Mouse (Mus musculus) forebrain, embryonic 12.5 days (tissue): ENCODE data around the gene Best3. TPM values are rescaled to one million over a fixed set of nuclear protein-coding genes. Genes with fewer than 3 reads are reported as not detected.

Experiments used
- ATAC-seq: fragments of 200-750 bp; cut with Nextera tagmentation; 2 replicates; pipeline ENCODE4 v1.8.0; 2017; ENCODE audit warnings: moderate TSS enrichment; ENCODE audit not compliant: low FRiP score
- H3K27ac ChIP-seq: fragments of 300-500 bp; sonication (generic); 2 replicates; pipeline ENCODE4 v1.5.1; 2016; ENCODE audit warnings: mild to moderate bottlenecking
- H3K27me3 ChIP-seq: fragments of 300-500 bp; sonication (generic); 2 replicates; pipeline ENCODE4 v1.6.1; 2016; ENCODE audit warnings: mild to moderate bottlenecking
- H3K36me3 ChIP-seq: fragments of 300-500 bp; sonication (generic); replicated peaks from 2 replicates; pipeline ENCODE4 v1.6.1; 2016; ENCODE audit warnings: mild to moderate bottlenecking
- H3K4me1 ChIP-seq: fragments of 300-500 bp; sonication (generic); 2 replicates; pipeline ENCODE4 v1.6.1; 2016
- H3K4me2 ChIP-seq: fragments of 300-500 bp; sonication (generic); 2 replicates; pipeline ENCODE4 v1.6.1; 2016; ENCODE audit warnings: mild to moderate bottlenecking, moderate library complexity
- H3K4me3 ChIP-seq: fragments of 300-500 bp; sonication (generic); replicated peaks from 2 replicates; pipeline ENCODE4 v1.5.1; 2016; ENCODE audit warnings: mild to moderate bottlenecking
- H3K9ac ChIP-seq: fragments of 300-500 bp; sonication (generic); 2 replicates; pipeline ENCODE4 v1.6.1; 2016; ENCODE audit warnings: mild to moderate bottlenecking
- H3K9me3 ChIP-seq: fragments of 300-500 bp; sonication (generic); 2 replicates; pipeline ENCODE4 v1.6.1; 2016
- WGBS: fragments of 180-500 bp; shearing (Covaris S2); methylation state at CpG from one replicate; pipeline ENCODE4 v1.1.7; 2016; 5-methylcytosine and 5-hydroxymethylcytosine counted together
- polyA plus RNA-seq: library from polyadenylated mRNA; unstranded; fragments of >200 nt; fragmentation: Nextera tagmentation; extraction: Ambion mirVana; gene quantifications from 2 replicates; pipeline ENCODE4 v1.2.1, GENCODE M21; 2016

Gene Best3
- polyA plus RNA-seq, 1 experiment from 2014 or later, result 0.09 TPM

GRCm38 (mm10) chr10:116984836-116985235 is 1.3 kb upstream of the Best3 start:
- H3K27ac ChIP-seq, result no peak overlapping the region
- H3K36me3 ChIP-seq, result no peaks in the 10 kb centered on the region
- peaks cover 25% of the 10 kb centered on the region for H3K4me1 ChIP-seq
- H3K27me3 ChIP-seq, result no peaks in the 10 kb centered on the region
- H3K4me3 ChIP-seq, result no peak overlapping the region
- H3K9ac ChIP-seq, result no peak overlapping the region
- WGBS, result 62% methylated on average over 12 of the region's 12 CpGs
- H3K9me3 ChIP-seq, result no peaks in the 10 kb centered on the region
- no peak for ATAC-seq
- no peak overlapping the region for H3K4me2 ChIP-seq

GRCm38 (mm10) chr10:116993971-116994370 is 7.9 kb downstream of the Best3 start:
- Histone ChIP-seq H3K9ac (no peak overlapping the region), H3K27me3 (peaks cover 3% of the 10 kb centered on the region; the same call in 1 of the 2 replicates), H3K9me3 (no peaks in the 10 kb centered on the region), H3K4me2 (no peak overlapping the region), H3K27ac (no peak overlapping the region), H3K36me3 (no peaks in the 10 kb centered on the region), H3K4me1 (no peaks in the 10 kb centered on the region), H3K4me3 (no peak overlapping the region)
- no peak for ATAC-seq
- WGBS, result 90% methylated on average over 8 of the region's 8 CpGs

- Histone ChIP-seq H3K9ac (no peak overlapping the region), H3K4me1 (no peaks in the 10 kb centered on the region), H3K36me3 (no peaks in the 10 kb centered on the region), H3K9me3 (no peaks in the 10 kb centered on the region), H3K27me3 (peaks cover 3% of the 10 kb centered on the region; the same call in 1 of the 2 replicates), H3K4me3 (no peak overlapping the region), H3K4me2 (no peak overlapping the region), H3K27ac (no peak overlapping the region)
- 89% methylated on average over 5 of the region's 5 CpGs for WGBS
- no peak for ATAC-seq
Measured at GRCm38 (mm10) chr10:116995162-116995561, 9.0 kb downstream of the Best3 start.

GRCm38 (mm10) chr10:116995584-116996235 is 9.6 kb downstream of the Best3 start:
- H3K36me3 ChIP-seq, result no peaks in the 10 kb centered on the region
- ATAC-seq, result no peak
- 66% methylated on average over 6 of the region's 6 CpGs for WGBS
- no peak overlapping the region for H3K4me2 ChIP-seq
- no peaks in the 10 kb centered on the region for H3K9me3 ChIP-seq
- H3K27ac ChIP-seq, result no peak overlapping the region
- no peak overlapping the region for H3K9ac ChIP-seq
- no peak overlapping the region for H3K4me3 ChIP-seq
- H3K27me3 ChIP-seq, result peaks cover 3% of the 10 kb centered on the region; the same call in 1 of the 2 replicates
- no peaks in the 10 kb centered on the region for H3K4me1 ChIP-seq

- no peak overlapping the region for H3K4me3 ChIP-seq
- H3K9ac ChIP-seq, result no peak overlapping the region
- 76% methylated on average over 6 of the region's 6 CpGs for WGBS
- no peak overlapping the region for H3K4me2 ChIP-seq
- no peaks in the 10 kb centered on the region for H3K36me3 ChIP-seq
- H3K27me3 ChIP-seq, result peaks cover 3% of the 10 kb centered on the region; the same call in 1 of the 2 replicates
- no peaks in the 10 kb centered on the region for H3K4me1 ChIP-seq
- H3K9me3 ChIP-seq, result no peaks in the 10 kb centered on the region
- no peak for ATAC-seq
- no peak overlapping the region for H3K27ac ChIP-seq
Measured at GRCm38 (mm10) chr10:116996236-116996600, 10.1 kb downstream of the Best3 start.

GRCm38 (mm10) chr10:116998716-116999455 is 12.8 kb downstream of the Best3 start:
- no peak overlapping the region for H3K4me2 ChIP-seq
- H3K36me3 ChIP-seq, result no peaks in the 10 kb centered on the region
- no peak for ATAC-seq
- no peak overlapping the region for H3K27ac ChIP-seq
- H3K4me3 ChIP-seq, result no peak overlapping the region
- WGBS, result 88% methylated on average over 17 of the region's 17 CpGs
- H3K9me3 ChIP-seq, result no peaks in the 10 kb centered on the region
- H3K9ac ChIP-seq, result no peak overlapping the region
- no peaks in the 10 kb centered on the region for H3K4me1 ChIP-seq
- no peaks in the 10 kb centered on the region for H3K27me3 ChIP-seq

GRCm38 (mm10) chr10:117000975-117001374 is 14.9 kb downstream of the Best3 start:
- Histone ChIP-seq H3K27me3 (no peaks in the 10 kb centered on the region), H3K9me3 (no peaks in the 10 kb centered on the region), H3K4me3 (no peak overlapping the region), H3K4me2 (no peak overlapping the region), H3K9ac (no peak overlapping the region), H3K27ac (no peak overlapping the region), H3K36me3 (no peaks in the 10 kb centered on the region), H3K4me1 (no peaks in the 10 kb centered on the region)
- ATAC-seq, result no peak
- WGBS, result 71% methylated on average over 12 of the region's 12 CpGs

GRCm38 (mm10) chr10:117004695-117005094 is 18.6 kb downstream of the Best3 start:
- Histone ChIP-seq H3K27me3 (no peaks in the 10 kb centered on the region), H3K27ac (no peak overlapping the region), H3K9ac (no peak overlapping the region), H3K4me3 (no peak overlapping the region), H3K9me3 (no peaks in the 10 kb centered on the region), H3K4me1 (no peaks in the 10 kb centered on the region), H3K36me3 (no peaks in the 10 kb centered on the region), H3K4me2 (no peak overlapping the region)
- no peak for ATAC-seq
- WGBS, result 78% methylated on average over 5 of the region's 5 CpGs

GRCm38 (mm10) chr10:117005707-117006464 is 19.8 kb downstream of the Best3 start:
- Histone ChIP-seq H3K27me3 (no peaks in the 10 kb centered on the region), H3K9me3 (no peaks in the 10 kb centered on the region), H3K9ac (no peak overlapping the region), H3K4me3 (no peak overlapping the region), H3K4me1 (no peaks in the 10 kb centered on the region), H3K36me3 (no peaks in the 10 kb centered on the region), H3K4me2 (no peak overlapping the region), H3K27ac (no peak overlapping the region)
- WGBS, result 83% methylated on average over 12 of the region's 12 CpGs
- ATAC-seq, result no peak

- H3K27ac ChIP-seq, result no peak overlapping the region
- no peaks in the 10 kb centered on the region for H3K9me3 ChIP-seq
- peaks cover 6% of the 10 kb centered on the region; the same call in 1 of the 2 replicates for H3K4me1 ChIP-seq
- H3K9ac ChIP-seq, result no peak overlapping the region
- no peak overlapping the region for H3K4me2 ChIP-seq
- H3K36me3 ChIP-seq, result no peaks in the 10 kb centered on the region
- WGBS, result 89% methylated on average over 6 of the region's 6 CpGs
- H3K27me3 ChIP-seq, result no peaks in the 10 kb centered on the region
- ATAC-seq, result no peak
- no peak overlapping the region for H3K4me3 ChIP-seq
Measured at GRCm38 (mm10) chr10:117009691-117010090, 23.6 kb downstream of the Best3 start.

GRCm38 (mm10) chr10:117011047-117011446 is 24.9 kb downstream of the Best3 start:
- Histone ChIP-seq H3K9me3 (no peaks in the 10 kb centered on the region), H3K4me1 (peaks cover 8% of the 10 kb centered on the region; the same call in 1 of the 2 replicates), H3K4me2 (no peak overlapping the region), H3K9ac (no peak overlapping the region), H3K27ac (no peak overlapping the region), H3K4me3 (no peak overlapping the region), H3K27me3 (no peaks in the 10 kb centered on the region), H3K36me3 (no peaks in the 10 kb centered on the region)
- 48% methylated on average over 8 of the region's 8 CpGs for WGBS
- ATAC-seq, result no peak

- Histone ChIP-seq H3K27ac (no peak overlapping the region), H3K9me3 (no peaks in the 10 kb centered on the region), H3K9ac (no peak overlapping the region), H3K4me3 (no peak overlapping the region), H3K4me1 (peaks cover 16% of the 10 kb centered on the region), H3K36me3 (no peaks in the 10 kb centered on the region), H3K27me3 (no peaks in the 10 kb centered on the region), H3K4me2 (no peak overlapping the region)
- WGBS, result 41% methylated on average over 12 of the region's 12 CpGs
- ATAC-seq, result peak; percentile 60; the same call in 1 of the 2 replicates
Measured at GRCm38 (mm10) chr10:117013689-117014390, 27.7 kb downstream of the Best3 start.
